Mouse (Mus musculus) erythroblast, embryonic 14.5 days (primary cell): ENCODE results near the gene Azin2. TPM values are rescaled to one million over a fixed set of nuclear protein-coding genes. Genes with fewer than 3 reads are reported as not detected.

ENCODE experiments used
- H3K27me3 ChIP-seq: 2 replicates; pipeline ENCODE4 v1.6.1; 2012; ENCODE audit warnings: inconsistent platforms; ENCODE audit not compliant: control insufficient read depth
- H3K36me3 ChIP-seq: 2 replicates; pipeline ENCODE4 v1.6.1; 2012; ENCODE audit warnings: mild to moderate bottlenecking, inconsistent platforms; ENCODE audit not compliant: control insufficient read depth
- H3K4me1 ChIP-seq: 2 replicates; pipeline ENCODE4 v1.6.1; 2012; ENCODE audit warnings: inconsistent platforms; ENCODE audit not compliant: control insufficient read depth
- H3K4me3 ChIP-seq: replicated peaks from 2 replicates; pipeline ENCODE3; 2012; ENCODE audit warnings: moderate library complexity, mild to moderate bottlenecking, inconsistent platforms
- H3K9me3 ChIP-seq: 2 replicates; pipeline ENCODE4 v1.6.1; 2012; ENCODE audit warnings: low read length, inconsistent platforms, mixed read lengths; ENCODE audit not compliant: control insufficient read depth
- GATA1 ChIP-seq: IDR thresholded peaks from 2 replicates; pipeline ENCODE4 v1.6.1; 2012; ENCODE audit warnings: low read length, inconsistent platforms, mixed read lengths
- TAL1 ChIP-seq: IDR thresholded peaks from 3 replicates; pipeline ENCODE4 v1.6.1; 2012; ENCODE audit warnings: low read length, inconsistent platforms, mixed read lengths
- polyA plus RNA-seq: library from polyadenylated mRNA; stranded (reverse); fragments of >175 nt; gene quantifications from 2 replicates; pipeline ENCODE4 v1.2.3, GENCODE M21; 2012

The Azin2 gene
- polyA plus RNA-seq, 1 experiment, result not detected

GRCm38 (mm10) chr4:128983151-128983550 is 20.9 kb upstream of the Azin2 start:
- no peak for TF ChIP-seq TAL1
- no peak for TF ChIP-seq GATA1
- no peaks in the 10 kb centered on the region; the same call in 1 of the 2 replicates for H3K4me1 ChIP-seq

GRCm38 (mm10) chr4:128981833-128982180 is 19.6 kb upstream of the Azin2 start:
- H3K4me1 ChIP-seq, result no peaks in the 10 kb centered on the region; the same call in 1 of the 2 replicates
- no peaks in the 10 kb centered on the region for H3K36me3 ChIP-seq
- peaks cover 5% of the 10 kb centered on the region; the same call in 1 of the 2 replicates for H3K27me3 ChIP-seq
- no peaks in the 10 kb centered on the region for H3K9me3 ChIP-seq
- H3K4me3 ChIP-seq, result no peak overlapping the region
- TF ChIP-seq GATA1 (no peak), TAL1 (no peak)

More at GRCm38 (mm10) chr4:128983151-128983550, 20.9 kb upstream of the Azin2 start:
- no peaks in the 10 kb centered on the region for H3K9me3 ChIP-seq
- H3K27me3 ChIP-seq, result peaks cover 7% of the 10 kb centered on the region; the same call in 1 of the 2 replicates
- no peaks in the 10 kb centered on the region for H3K36me3 ChIP-seq
- no peak overlapping the region for H3K4me3 ChIP-seq

- H3K4me1 ChIP-seq, result no peaks in the 10 kb centered on the region; the same call in 1 of the 2 replicates
- H3K27me3 ChIP-seq, result peaks cover 5% of the 10 kb centered on the region; the same call in 1 of the 2 replicates
- no peaks in the 10 kb centered on the region for H3K36me3 ChIP-seq
- H3K9me3 ChIP-seq, result no peaks in the 10 kb centered on the region
- no peak overlapping the region for H3K4me3 ChIP-seq
- TF ChIP-seq GATA1, result no peak
- TF ChIP-seq TAL1, result no peak
Observed at GRCm38 (mm10) chr4:128980890-128981832, 18.9 kb upstream of the Azin2 start.

- TF ChIP-seq TAL1 (no peak), GATA1 (no peak)
- Histone ChIP-seq H3K9me3 (no peaks in the 10 kb centered on the region), H3K36me3 (no peaks in the 10 kb centered on the region), H3K27me3 (peaks cover 3% of the 10 kb centered on the region; the same call in 1 of the 2 replicates), H3K4me3 (no peak overlapping the region), H3K4me1 (peaks cover 3% of the 10 kb centered on the region)
Observed at GRCm38 (mm10) chr4:128978634-128979033, 16.4 kb upstream of the Azin2 start.

GRCm38 (mm10) chr4:128977217-128977616 is 15.0 kb upstream of the Azin2 start:
- peaks cover 3% of the 10 kb centered on the region; the same call in 1 of the 2 replicates for H3K27me3 ChIP-seq
- no peaks in the 10 kb centered on the region for H3K9me3 ChIP-seq
- H3K36me3 ChIP-seq, result no peaks in the 10 kb centered on the region
- TF ChIP-seq TAL1, result no peak
- TF ChIP-seq GATA1, result no peak
- H3K4me3 ChIP-seq, result no peak overlapping the region
- peaks cover 3% of the 10 kb centered on the region for H3K4me1 ChIP-seq

- no peak for TF ChIP-seq GATA1
- no peak for TF ChIP-seq TAL1
- no peaks in the 10 kb centered on the region for H3K9me3 ChIP-seq
- no peaks in the 10 kb centered on the region for H3K36me3 ChIP-seq
- peaks cover 3% of the 10 kb centered on the region for H3K4me1 ChIP-seq
- no peak overlapping the region for H3K4me3 ChIP-seq
- H3K27me3 ChIP-seq, result peaks cover 3% of the 10 kb centered on the region; the same call in 1 of the 2 replicates
Observed at GRCm38 (mm10) chr4:128976577-128976976, 14.3 kb upstream of the Azin2 start.

GRCm38 (mm10) chr4:128974677-128975076 is 12.4 kb upstream of the Azin2 start:
- Histone ChIP-seq H3K4me3 (no peak overlapping the region), H3K4me1 (peaks cover 3% of the 10 kb centered on the region), H3K9me3 (no peaks in the 10 kb centered on the region), H3K36me3 (no peaks in the 10 kb centered on the region), H3K27me3 (no peaks in the 10 kb centered on the region)
- TF ChIP-seq GATA1 (no peak), TAL1 (no peak)

GRCm38 (mm10) chr4:128971065-128971694 is 8.9 kb upstream of the Azin2 start:
- H3K9me3 ChIP-seq, result no peaks in the 10 kb centered on the region
- TF ChIP-seq TAL1, result no peak
- no peak for TF ChIP-seq GATA1
- H3K36me3 ChIP-seq, result no peaks in the 10 kb centered on the region
- no peak overlapping the region for H3K4me3 ChIP-seq
- peaks cover 3% of the 10 kb centered on the region for H3K4me1 ChIP-seq
- H3K27me3 ChIP-seq, result peaks cover 13% of the 10 kb centered on the region

- Histone ChIP-seq H3K36me3 (no peaks in the 10 kb centered on the region), H3K9me3 (no peaks in the 10 kb centered on the region), H3K4me1 (peaks cover 3% of the 10 kb centered on the region), H3K4me3 (no peak overlapping the region), H3K27me3 (peaks cover 15% of the 10 kb centered on the region)
- TF ChIP-seq TAL1 (no peak), GATA1 (no peak)
Observed at GRCm38 (mm10) chr4:128970417-128970807, 8.2 kb upstream of the Azin2 start.
